Mouse (Mus musculus) lung, adult 2 months (tissue): ENCODE measurements around the gene Olfr286. TPM values are rescaled to one million over a fixed set of nuclear protein-coding genes. Genes with fewer than 3 reads are reported as not detected.

Experiments used
- DNase-seq: peaks from one replicate; pipeline ENCODE4 v3.0.0; 2022
- H3K4me1 ChIP-seq: fragments of 200-500 bp; 2 replicates; pipeline ENCODE4 v1.6.1; 2011; ENCODE audit warnings: low read length; ENCODE audit not compliant: control insufficient read depth, insufficient read depth
- H3K4me3 ChIP-seq: fragments of 200-500 bp; replicated peaks from 2 replicates; pipeline ENCODE3; 2011; ENCODE audit warnings: low read depth, mild to moderate bottlenecking, control low read depth, low read length; ENCODE audit errors: extremely low read depth
- CTCF ChIP-seq: fragments of 200-500 bp; IDR thresholded peaks from 2 replicates; pipeline ENCODE4 v1.5.1; 2011; ENCODE audit warnings: mild to moderate bottlenecking, low read length, control low read depth; ENCODE audit not compliant: insufficient read depth
- POLR2A ChIP-seq: fragments of 200-500 bp; IDR thresholded peaks from 2 replicates; pipeline ENCODE4 v1.6.1; 2011; ENCODE audit warnings: low read depth, mild to moderate bottlenecking, control low read depth, low read length, borderline replicate concordance; ENCODE audit errors: extremely low read depth
- WGBS: fragments of 180-500 bp; shearing (Covaris S2); methylation state at CpG from one replicate; pipeline ENCODE4 v1.1.7; 2018; 5-methylcytosine and 5-hydroxymethylcytosine counted together
- polyA plus RNA-seq: library from polyadenylated mRNA; depleted of rRNA; stranded (reverse); fragments of >200 nt; gene quantifications from 2 replicates; pipeline ENCODE4 v1.2.3, GENCODE M21; 2012; rRNA removed

The Olfr286 gene
- polyA plus RNA-seq: not detected in 2 replicates

DNA sequence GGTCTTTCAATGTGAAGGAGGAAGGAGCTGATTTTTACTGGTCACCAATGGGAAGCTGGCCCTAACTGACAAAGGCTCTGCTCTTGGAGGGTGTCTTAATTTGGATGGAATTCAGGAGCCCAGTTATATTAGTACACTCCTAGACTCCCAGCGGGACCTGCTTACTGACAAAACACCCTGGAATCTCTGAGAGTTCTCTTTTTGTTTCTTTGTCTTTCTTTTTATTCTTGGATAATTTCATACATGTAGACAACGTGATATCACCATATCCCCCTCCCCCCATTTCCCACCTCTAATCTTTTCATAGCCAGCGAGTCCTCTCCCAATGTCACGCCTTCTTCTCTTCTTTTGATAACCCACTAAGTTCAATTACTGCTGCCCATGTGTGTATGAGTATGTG is at the start of gene Olfr286:
Olfr286 (minus strand) TSS at position 101 of the 400 bp plus-strand sequence.
- Histone ChIP-seq H3K4me1 (no peaks in the 10 kb centered on the region), H3K4me3 (no peak within 1 kb of the TSS)
- TF ChIP-seq CTCF (no peak), POLR2A (no peak)
- 85% methylated on average over 4 of the region's 4 CpGs for WGBS
- no peak for DNase-seq

DNA sequence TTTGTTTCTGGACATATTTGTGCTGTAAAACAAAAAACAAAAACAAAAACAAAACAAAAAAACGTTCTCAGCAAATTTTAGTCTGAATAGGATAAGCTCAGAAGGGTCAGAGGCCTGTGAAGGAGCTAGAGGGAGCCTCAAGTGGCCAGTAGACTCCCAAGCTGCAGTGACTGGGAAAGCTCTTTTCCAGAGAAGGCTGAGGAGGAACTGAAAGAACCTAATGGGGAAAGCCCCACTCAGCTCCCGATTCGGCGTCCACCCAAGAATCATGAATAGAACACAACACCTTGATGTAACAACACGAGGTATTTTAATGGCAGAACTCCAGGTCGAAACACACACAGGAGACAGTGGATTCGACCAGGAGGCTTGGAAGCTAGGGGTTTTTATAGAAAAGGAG is 23.5 kb upstream of the Olfr286 start:
- no peaks in the 10 kb centered on the region for H3K4me1 ChIP-seq
- H3K4me3 ChIP-seq: no peak overlapping the region
- WGBS: 85% methylated on average over 7 of the region's 7 CpGs
- no peak for DNase-seq
- TF ChIP-seq CTCF (no peak), POLR2A (no peak)

- DNase-seq: no peak
- TF ChIP-seq CTCF (no peak), POLR2A (no peak)
- 82% methylated on average over 8 of the region's 8 CpGs for WGBS
Observed at GRCm38 (mm10) chr15:98257193-98257592, 22.9 kb upstream of the Olfr286 start, which contains the start of gene H1fnt. TSS of gene H1fnt (minus strand) at chr15:98257293.

DNA sequence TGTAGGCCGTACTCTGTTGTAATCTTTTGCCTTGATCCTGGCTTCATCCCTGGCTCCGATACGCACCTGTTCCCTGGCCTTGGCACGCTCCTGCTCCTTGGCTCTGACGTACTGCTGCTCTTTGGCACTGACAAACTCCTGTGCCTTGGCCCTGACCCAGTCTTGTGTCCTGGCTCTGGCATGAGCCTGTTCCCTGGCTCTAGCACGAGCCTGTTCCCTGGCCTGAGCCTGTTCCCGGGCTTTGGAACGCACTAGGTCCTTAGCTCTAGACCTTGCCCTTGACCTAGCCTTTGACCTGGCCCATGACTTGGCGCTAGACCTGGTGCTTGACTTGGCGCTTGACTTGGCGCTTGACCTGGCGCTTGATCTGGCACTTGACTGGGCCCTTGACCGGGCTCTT is 22.0 kb upstream of the Olfr286 start:
- no peak overlapping the region for H3K4me3 ChIP-seq
- peak; percentile 3 for DNase-seq
- TF ChIP-seq POLR2A (no peak), CTCF (no peak)
- 76% methylated on average over 13 of the region's 13 CpGs for WGBS
- no peaks in the 10 kb centered on the region for H3K4me1 ChIP-seq

More at GRCm38 (mm10) chr15:98257193-98257592, 22.9 kb upstream of the Olfr286 start, which contains the start of gene H1fnt:
- H3K4me3 ChIP-seq: no peak within 1 kb of the TSS
- H3K4me1 ChIP-seq: no peaks in the 10 kb centered on the region

- Histone ChIP-seq H3K4me1 (no peaks in the 10 kb centered on the region), H3K4me3 (no peak overlapping the region)
- DNase-seq: no peak
- no peak for TF ChIP-seq POLR2A
- TF ChIP-seq CTCF: no peak
- WGBS: 75% methylated on average over 4 of the region's 4 CpGs
Observed at GRCm38 (mm10) chr15:98235442-98235841, 1.2 kb upstream of the Olfr286 start.

DNA sequence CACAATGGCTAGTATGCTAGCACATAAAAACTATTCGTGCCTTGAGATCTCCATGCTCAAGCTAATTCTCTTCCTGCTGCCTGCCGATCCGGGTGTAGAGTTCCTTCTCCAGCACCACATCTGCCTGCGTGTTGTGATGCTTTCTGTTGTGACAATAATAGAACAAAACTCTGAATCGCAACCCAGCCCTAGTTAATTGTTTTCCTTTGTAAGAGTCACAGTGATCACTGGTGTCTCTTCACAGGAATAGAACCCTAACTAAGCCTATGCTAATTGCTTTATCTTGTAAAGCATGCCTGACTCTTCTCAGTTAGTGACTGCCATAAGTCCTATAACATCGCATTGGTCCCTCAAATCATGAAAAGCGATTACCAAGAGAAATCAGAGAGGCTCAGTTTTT is 8.2 kb downstream of the Olfr286 start:
- 73% methylated on average over 7 of the region's 7 CpGs for WGBS
- TF ChIP-seq POLR2A: no peak
- TF ChIP-seq CTCF: no peak
- H3K4me3 ChIP-seq: no peak overlapping the region
- no peaks in the 10 kb centered on the region for H3K4me1 ChIP-seq
- DNase-seq: no peak

DNA sequence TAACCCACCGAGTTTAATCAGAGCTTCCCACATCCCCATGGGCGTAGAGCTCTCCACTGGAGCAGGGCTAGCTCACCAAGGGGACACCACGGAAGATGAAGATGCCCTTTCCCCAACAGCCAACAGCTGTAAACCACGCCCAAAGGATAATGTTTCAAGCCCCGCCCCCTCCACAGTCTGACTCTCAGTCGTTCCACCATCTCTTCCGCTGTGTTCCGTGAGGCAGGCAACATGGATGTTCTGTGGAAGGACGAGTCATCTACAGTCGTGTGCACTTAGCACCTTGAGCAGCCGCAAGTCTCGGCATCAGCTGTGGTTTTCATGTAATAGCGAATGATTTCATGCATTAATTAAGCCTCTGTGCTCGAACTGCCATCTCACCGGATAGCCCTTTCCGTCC is 8.6 kb downstream of the Olfr286 start:
- H3K4me1 ChIP-seq: no peaks in the 10 kb centered on the region
- TF ChIP-seq CTCF (no peak), POLR2A (no peak)
- no peak for DNase-seq
- 40% methylated on average over 16 of the region's 16 CpGs for WGBS
- no peak overlapping the region for H3K4me3 ChIP-seq

DNA sequence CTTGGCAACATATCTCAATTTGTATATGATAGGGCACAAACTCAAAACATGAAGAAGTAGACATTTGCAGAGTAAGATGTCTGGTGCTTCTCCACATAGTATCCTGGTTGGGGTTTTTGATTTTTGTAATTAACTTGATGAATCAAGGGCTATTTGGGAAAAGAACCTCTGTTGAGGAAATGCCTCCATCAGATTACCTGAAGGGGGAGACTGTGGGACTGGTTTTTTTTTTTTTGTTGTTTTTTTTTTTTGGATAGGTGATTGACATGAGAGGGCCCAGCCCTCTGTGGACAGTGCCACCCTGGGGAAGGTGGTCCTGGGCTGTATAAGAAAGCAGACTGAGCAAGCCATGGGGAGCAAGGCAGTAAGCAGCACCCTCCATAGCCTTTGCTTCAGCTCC is 11.9 kb downstream of the Olfr286 start:
- H3K4me1 ChIP-seq: no peaks in the 10 kb centered on the region

GRCm38 (mm10) chr15:98220877-98221276 is 13.4 kb downstream of the Olfr286 start, which contains the start of the genes Gm44579 and Olfr287:
TSS of gene Gm44579 (minus strand) at chr15:98220977.
TSS of gene Olfr287 (minus strand) at chr15:98221056.
- TF ChIP-seq POLR2A (no peak), CTCF (no peak)
- no peak within 1 kb of the TSS for H3K4me3 ChIP-seq
- no peaks in the 10 kb centered on the region for H3K4me1 ChIP-seq
- 60% methylated on average over 4 of the region's 4 CpGs for WGBS
- no peak for DNase-seq

More for the DNA sequence above, 11.9 kb downstream of the Olfr286 start:
- DNase-seq: no peak
- no peak for TF ChIP-seq CTCF
- no peak for TF ChIP-seq POLR2A
- no peak overlapping the region for H3K4me3 ChIP-seq

DNA sequence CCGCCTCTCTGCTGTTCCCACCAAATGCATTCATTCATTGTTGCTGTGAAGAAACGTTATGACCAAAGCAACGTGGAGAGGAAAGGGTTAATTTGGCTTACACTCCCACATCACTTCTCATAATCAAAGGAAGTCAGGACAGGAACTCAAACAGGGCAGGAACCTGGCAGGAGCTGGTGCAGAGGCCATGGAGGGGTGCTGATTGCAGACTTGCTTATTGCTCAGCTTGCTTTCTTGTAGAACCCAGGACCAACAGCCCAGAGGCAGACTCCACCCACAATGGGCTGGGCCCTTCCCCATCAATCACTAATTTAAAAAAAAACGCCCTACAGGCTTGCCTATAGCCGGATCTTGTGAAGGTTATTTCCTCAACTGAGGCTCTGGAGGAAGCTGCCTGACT is 20.1 kb downstream of the Olfr286 start:
- H3K4me3 ChIP-seq: no peak overlapping the region
- DNase-seq: no peak
- H3K4me1 ChIP-seq: no peaks in the 10 kb centered on the region
- TF ChIP-seq POLR2A (no peak), CTCF (no peak)
- 43% methylated on average over 5 of the region's 5 CpGs for WGBS
